Mouse (Mus musculus): ENCODE measurements around the gene Olfr876. TPM values are rescaled to one million over a fixed set of nuclear protein-coding genes. Genes with fewer than 3 reads are reported as not detected.

The Olfr876 gene
- total RNA-seq, 2 experiments from 2014 or later, result not detected

Other genes starting within 250 kb of the Olfr876 start
- 10 to 100 TPM; 13.6 to 16.3 TPM for gene Siae, start 247.3 kb upstream of the Olfr876 start, total RNA-seq (2021)
- gene Spa17, start 189.3 kb upstream of the Olfr876 start, total RNA-seq (2021), result 1 to 10 TPM; 1.9 to 2.2 TPM
- gene Tbrg1, start 145.7 kb upstream of the Olfr876 start, total RNA-seq (2021), result 10 to 100 TPM; 54.1 to 58.3 TPM
- gene Panx3, start 133.8 kb upstream of the Olfr876 start, total RNA-seq (2021), result not detected
- not detected for gene Olfr160, start 86.8 kb upstream of the Olfr876 start, total RNA-seq (2021)
- not detected for gene Olfr874, start 57.9 kb upstream of the Olfr876 start, total RNA-seq (2021)
- not detected for gene Olfr875, start 31.2 kb upstream of the Olfr876 start, total RNA-seq (2021)
- gene Olfr877, start 51.2 kb downstream of the Olfr876 start, total RNA-seq (2021), result not detected
- gene Olfr145, start 93.7 kb downstream of the Olfr876 start, total RNA-seq (2021), result under 1 TPM in 1 of 2 experiments, not detected in 1; 0.06 TPM
- not detected for gene Olfr878, start 114.8 kb downstream of the Olfr876 start, total RNA-seq (2021)
- gene Olfr881, start 188.8 kb downstream of the Olfr876 start, total RNA-seq (2021), result not detected
- gene Olfr883, start 222.8 kb downstream of the Olfr876 start, total RNA-seq (2021), result not detected
- gene Olfr884, start 243.5 kb downstream of the Olfr876 start, total RNA-seq (2021), result not detected